Mouse (Mus musculus) common myeloid progenitor, adult 5-6 weeks (primary cell): ENCODE data around the gene Gm5478. TPM values are rescaled to one million over a fixed set of nuclear protein-coding genes. Genes with fewer than 3 reads are reported as not detected.
"Not testable (repeated sequence)": the region's sequence is repeated elsewhere in the genome, so short reads cannot be mapped to it uniquely, and the experiment has no call there.

Experiments used
- ATAC-seq: replicated peaks from 2 replicates; pipeline ENCODE4 v1.8.0; 2016; ENCODE audit warnings: low read depth, mild to moderate bottlenecking, moderate TSS enrichment, inconsistent platforms; ENCODE audit not compliant: poor library complexity, severe bottlenecking
- total RNA-seq: library from RNA; stranded (forward); fragments of 200-1000, 187-1606 nt; gene quantifications from 2 replicates; pipeline ENCODE4 v1.2.3, GENCODE M21; 2017

Gm5478 gene
- not detected in 2 replicates for total RNA-seq

GRCm38 (mm10) chr15:101647280-101647679, at the start of gene Gm5478:
TSS of gene Gm5478 (minus strand) at chr15:101647380.
- no peak for ATAC-seq

GRCm38 (mm10) chr15:101694207-101694606, 47.0 kb upstream of the Gm5478 start, which contains the start of gene Krt6a:
TSS of gene Krt6a (minus strand) at chr15:101694307.
- no peak for ATAC-seq

- ATAC-seq = not testable (repeated sequence)
These were observed 43.3 kb upstream of the Gm5478 start for GRCm38 (mm10) chr15:101690460-101690859.

- no peak for ATAC-seq
These were observed 41.0 kb upstream of the Gm5478 start for GRCm38 (mm10) chr15:101688161-101688560.

- ATAC-seq = no peak
These were observed 33.0 kb upstream of the Gm5478 start, which contains the start of gene Krt6b for GRCm38 (mm10) chr15:101680187-101680586. TSS of gene Krt6b (minus strand) at chr15:101680287.

GRCm38 (mm10) chr15:101675978-101676377, 28.8 kb upstream of the Gm5478 start:
- no peak for ATAC-seq

GRCm38 (mm10) chr15:101652736-101653265, 5.6 kb upstream of the Gm5478 start:
- ATAC-seq = no peak

GRCm38 (mm10) chr15:101627884-101628283, 19.3 kb downstream of the Gm5478 start, which contains the start of gene Gm5414:
TSS of gene Gm5414 (minus strand) at chr15:101628188.
- no peak for ATAC-seq

- no peak for ATAC-seq
These were observed 48.1 kb downstream of the Gm5478 start for GRCm38 (mm10) chr15:101599123-101599522.

Other genes with a start within 250 kb of the Gm5478 start
- 0.96 and 4.9 TPM in 2 replicates for gene Krt7, start 236.3 kb downstream of the Gm5478 start, total RNA-seq
- gene Krt87, start 208.6 kb downstream of the Gm5478 start, total RNA-seq = 0.09 TPM in 1 of 2 replicates, not detected in the other
- gene Krt88, start 199.6 kb downstream of the Gm5478 start, total RNA-seq = not detected in 2 replicates
- not detected in 2 replicates for gene Krt81, start 183.6 kb downstream of the Gm5478 start, total RNA-seq
- not detected in 2 replicates for gene Krt86, start 173.9 kb downstream of the Gm5478 start, total RNA-seq
- gene Krt83, start 155.9 kb downstream of the Gm5478 start, total RNA-seq = not detected in 2 replicates
- gene Gm49425, start 130.1 kb downstream of the Gm5478 start, total RNA-seq = not detected in 2 replicates
- gene Krt84, start 114.6 kb downstream of the Gm5478 start, total RNA-seq = not detected in 2 replicates
- not detected in 2 replicates for gene Krt82, start 96.7 kb downstream of the Gm5478 start, total RNA-seq
- not detected in 2 replicates for gene Krt90, start 84.4 kb downstream of the Gm5478 start, total RNA-seq
- gene Krt75, start 73.5 kb downstream of the Gm5478 start, total RNA-seq = not detected in 2 replicates
- gene Gm5414, start 19.2 kb downstream of the Gm5478 start, total RNA-seq = not detected in 2 replicates
- not detected in 2 replicates for gene Krt6b, start 32.9 kb upstream of the Gm5478 start, total RNA-seq
- gene Krt6a, start 46.9 kb upstream of the Gm5478 start, total RNA-seq = not detected in 2 replicates
- not detected in 2 replicates for gene Krt5, start 65.5 kb upstream of the Gm5478 start, total RNA-seq
- gene Krt71, start 95.7 kb upstream of the Gm5478 start, total RNA-seq = not detected in 2 replicates
- not detected in 2 replicates for gene Krt72, start 139.1 kb upstream of the Gm5478 start, total RNA-seq
- gene Krt73, start 155.0 kb upstream of the Gm5478 start, total RNA-seq = not detected in 2 replicates
- gene Krt2, start 170.8 kb upstream of the Gm5478 start, total RNA-seq = not detected in 2 replicates
- not detected in 2 replicates for gene Krt1, start 203.4 kb upstream of the Gm5478 start, total RNA-seq
- gene Krt77, start 222.3 kb upstream of the Gm5478 start, total RNA-seq = not detected in 2 replicates
- gene Krt76, start 245.5 kb upstream of the Gm5478 start, total RNA-seq = not detected in 2 replicates